Mouse (Mus musculus) CH12F3 (cell line): ENCODE measurements around the gene Tgm1.

Experiments used
- in situ Hi-C: fragments of 300-500 bp; cut with MboI; formaldehyde crosslinking; loops from 2 replicates; pipeline ENCODE4 v1.14.3; 2020; ENCODE audit warnings: low sequenced_read_pairs

Tgm1 gene

GRCm38 (mm10) chr14:55681160-55682117, 32.3 kb downstream of the Tgm1 start, which contains the start of gene Tinf2:
Gene Tinf2 (minus strand): TSS chr14:55681820.
- in situ Hi-C loops: loop anchor here (10.0 kb wide), 1 partner anchor 73 kb away; the partner anchor contains the start of gene Cideb

- in situ Hi-C loops: no loop called here
Measured at GRCm38 (mm10) chr14:55677615-55678014, 36.1 kb downstream of the Tgm1 start.

DNA sequence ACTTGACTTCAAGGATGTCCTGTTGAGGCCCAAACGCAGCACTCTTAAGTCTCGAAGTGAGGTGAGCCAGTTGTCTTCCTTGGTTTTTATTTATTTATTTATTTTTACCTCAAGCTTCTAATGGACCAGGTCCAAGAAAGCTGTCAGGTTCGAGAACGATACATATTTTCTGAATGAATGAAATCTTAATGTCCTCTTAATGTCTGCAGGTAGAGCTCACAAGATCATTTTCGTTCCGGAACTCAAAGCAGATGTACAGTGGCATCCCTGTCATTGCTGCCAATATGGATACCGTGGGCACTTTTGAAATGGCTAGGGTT, 41.0 kb downstream of the Tgm1 start:
- in situ Hi-C loops: no loop called here

DNA sequence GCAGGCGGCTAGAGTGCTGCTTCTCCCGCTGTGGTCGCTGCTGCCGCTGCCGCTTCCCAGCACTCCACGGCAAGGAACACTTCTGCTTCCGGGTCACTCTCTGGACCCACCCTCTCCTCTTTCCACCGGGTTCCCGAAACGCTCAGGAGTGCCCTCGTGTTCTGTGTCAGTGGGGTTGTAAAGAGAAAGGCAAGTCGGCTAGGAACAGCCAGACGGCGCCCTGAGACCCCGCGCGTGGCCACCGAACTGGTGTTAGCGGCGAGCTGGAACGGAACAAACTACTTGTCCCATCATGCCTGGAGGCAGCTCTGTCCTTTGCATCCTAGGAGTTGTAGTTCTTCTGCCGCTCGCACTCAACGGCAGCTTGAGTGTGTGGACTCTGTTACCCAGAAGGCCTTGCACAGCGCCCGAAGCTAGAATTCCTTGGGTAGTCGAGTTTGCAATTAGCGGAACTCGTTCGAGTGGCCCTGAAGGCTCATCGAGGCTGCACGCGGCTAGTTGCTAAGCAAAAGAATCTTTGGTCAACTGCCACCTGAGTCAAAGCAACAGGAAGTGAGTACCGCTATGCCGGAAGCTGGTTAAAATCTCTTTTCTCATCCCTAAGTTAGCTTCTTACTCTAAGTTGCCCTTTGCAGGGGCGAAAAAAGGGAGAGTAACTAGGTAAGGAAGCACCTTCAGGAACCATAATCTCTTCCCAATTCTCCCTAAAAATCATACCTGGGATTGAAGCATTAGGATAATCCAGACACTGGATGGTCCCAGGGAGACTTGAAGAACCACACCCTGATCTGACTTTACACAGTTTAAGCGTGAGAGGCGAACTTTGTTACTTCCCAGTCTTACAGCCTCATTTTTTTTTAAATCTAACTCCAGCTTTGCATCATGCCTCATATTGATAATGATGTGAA, 41.6 kb downstream of the Tgm1 start, which contains the start of the genes Gmpr2 and Nedd8:
Gene Gmpr2, plus strand, starts transcription at position 109 of the 908 bp plus-strand sequence.
Gene Nedd8, minus strand, starts transcription at position 292 of the 908 bp plus-strand sequence.
- in situ Hi-C loops: no loop called here

GRCm38 (mm10) chr14:55671486-55671832, 42.3 kb downstream of the Tgm1 start:
- in situ Hi-C loops: no loop called here

DNA sequence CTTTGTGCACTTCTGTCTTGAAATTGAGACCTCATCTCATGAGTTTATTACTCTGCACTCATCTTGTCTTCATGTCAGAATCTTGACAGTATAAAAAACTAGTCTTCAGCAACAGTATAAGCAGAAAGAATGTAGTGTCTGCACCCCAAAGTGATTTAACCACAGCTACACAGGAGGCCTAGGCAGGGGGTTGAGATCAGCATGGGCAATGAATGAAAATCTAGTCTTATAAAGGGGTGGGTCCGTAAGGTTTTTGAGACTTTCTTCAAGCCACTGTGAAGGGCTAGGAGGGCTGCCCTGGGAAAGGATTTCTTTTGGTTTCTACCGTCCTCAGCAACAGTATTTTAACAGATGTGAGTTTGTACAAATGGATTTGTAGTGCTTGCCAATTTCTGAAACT, 53.1 kb downstream of the Tgm1 start:
- in situ Hi-C loops: no loop called here

GRCm38 (mm10) chr14:55659960-55660573, 53.7 kb downstream of the Tgm1 start, which contains the start of gene Mdp1:
Gene Mdp1 (minus strand): TSS chr14:55660508.
- in situ Hi-C loops: no loop called here

GRCm38 (mm10) chr14:55658011-55658410, 55.7 kb downstream of the Tgm1 start:
- in situ Hi-C loops: no loop called here

- in situ Hi-C loops: no loop called here
Measured at GRCm38 (mm10) chr14:55656935-55657334, 56.8 kb downstream of the Tgm1 start.

- in situ Hi-C loops: no loop called here
Measured at GRCm38 (mm10) chr14:55651528-55651927, 62.2 kb downstream of the Tgm1 start.
